Mouse (Mus musculus): ENCODE measurements around the gene Gpx3.
"Not testable (repeated sequence)": the region's sequence is repeated elsewhere in the genome, so short reads cannot be mapped to it uniquely, and the experiment has no call there.

Gpx3 gene

DNA sequence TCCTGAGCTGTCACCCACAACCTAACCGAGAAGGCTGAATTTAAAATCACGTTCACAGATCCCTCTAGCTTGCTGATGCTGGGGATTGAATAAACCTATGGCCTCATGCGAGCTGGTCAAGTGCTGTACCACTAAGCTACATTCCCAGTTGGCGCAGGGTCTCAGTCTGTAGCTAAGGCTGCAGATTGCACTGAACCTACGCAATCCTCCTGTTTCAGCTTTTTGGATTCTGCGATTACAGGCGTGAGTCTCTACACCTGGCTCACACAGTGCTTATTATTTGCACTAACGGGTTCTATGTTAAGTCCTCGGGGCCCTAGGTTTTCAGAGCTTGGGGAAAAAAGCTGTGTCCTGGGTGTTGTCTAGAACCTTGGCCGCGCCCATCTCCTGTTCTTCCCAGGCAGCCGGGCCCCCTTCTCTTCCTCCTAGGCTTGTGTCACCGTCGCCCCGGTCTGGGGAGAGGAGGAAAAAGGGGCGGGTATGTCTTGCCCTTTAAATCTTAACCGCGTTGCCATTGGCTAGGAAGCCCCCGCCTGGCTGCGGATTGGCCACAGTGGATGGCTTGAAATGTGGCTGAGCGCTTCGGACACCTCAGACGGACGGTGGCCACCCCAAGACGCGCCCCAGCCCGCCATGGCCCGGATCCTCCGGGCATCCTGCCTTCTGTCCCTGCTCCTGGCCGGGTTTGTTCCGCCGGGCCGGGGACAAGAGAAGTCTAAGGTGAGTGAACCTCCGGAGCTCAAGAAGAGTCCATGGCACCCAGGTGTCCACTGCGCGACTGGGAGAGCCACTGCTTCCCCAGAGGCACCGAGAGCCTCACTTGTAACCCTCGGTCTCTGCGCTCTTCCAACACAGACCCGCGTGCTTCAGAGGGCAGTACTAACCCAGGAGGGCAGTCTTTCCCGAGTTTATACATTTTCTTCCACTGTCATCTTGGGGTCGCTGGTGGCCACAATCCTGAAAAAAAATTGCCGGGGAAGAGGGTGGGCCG lies at the start of gene Gpx3:
Gene Gpx3 (plus strand): TSS at position 121 of the 991 bp plus-strand sequence.
- peak; percentile 80 to 86 for DNase-seq

DNA sequence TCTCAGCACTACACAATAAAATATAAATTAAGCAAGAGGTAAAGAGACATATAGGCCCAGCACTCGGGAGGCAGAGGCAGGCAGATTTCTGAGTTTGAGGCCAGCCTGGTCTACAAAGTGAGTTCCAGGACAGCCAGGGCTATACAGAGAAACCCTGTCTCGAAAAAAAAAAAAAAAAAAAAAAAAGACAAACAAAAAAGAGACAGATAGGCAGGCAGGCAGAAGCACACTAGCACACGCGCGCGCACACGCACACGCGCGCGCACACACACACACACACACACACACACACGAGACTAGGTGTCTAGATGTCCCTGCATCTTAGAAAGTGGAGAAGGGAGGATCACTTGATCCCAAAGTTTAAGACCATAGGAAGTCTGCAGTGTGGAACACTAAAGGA lies 43.4 kb upstream of the Gpx3 start:
- not testable (repeated sequence) for DNase-seq

DNA sequence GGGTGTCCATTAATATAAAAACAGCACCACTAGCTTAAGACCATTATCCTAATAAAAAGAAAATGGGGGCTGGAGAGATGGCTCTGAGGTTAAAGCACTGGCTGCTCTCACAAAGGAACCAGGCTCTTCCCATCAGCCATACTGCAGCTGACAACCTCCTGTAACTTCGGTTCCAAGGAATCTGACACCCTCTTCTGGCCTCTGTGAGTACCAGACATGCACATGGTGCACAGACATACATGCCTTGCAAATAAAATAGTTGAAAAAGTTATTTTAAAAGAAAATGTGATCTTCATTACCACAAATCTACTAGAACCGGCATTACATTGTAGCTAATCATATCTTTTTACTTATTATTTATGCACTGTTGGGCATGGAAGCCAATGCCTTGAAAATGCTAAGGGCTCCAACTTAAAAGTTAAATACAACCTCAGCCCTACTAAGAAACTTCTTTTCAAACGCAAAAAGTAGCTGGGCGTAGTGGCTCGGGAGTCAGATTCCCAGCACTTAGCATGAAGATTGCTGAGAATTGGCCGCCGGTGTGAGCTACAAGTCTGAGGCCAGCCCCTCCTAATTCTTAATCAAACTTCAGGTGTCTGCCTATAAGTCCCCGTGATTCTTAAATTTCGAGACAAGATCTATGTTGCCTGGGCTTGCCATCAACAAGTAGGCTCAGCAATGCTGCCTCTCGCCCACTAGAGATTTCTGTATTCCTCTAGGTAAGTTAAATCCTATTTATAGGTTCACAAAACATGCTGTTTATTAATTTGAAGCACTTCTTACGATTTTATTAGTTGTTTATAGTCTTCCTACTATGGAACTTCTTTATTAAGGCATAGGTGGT lies 42.7 kb upstream of the Gpx3 start:
- no peak for DNase-seq

DNA sequence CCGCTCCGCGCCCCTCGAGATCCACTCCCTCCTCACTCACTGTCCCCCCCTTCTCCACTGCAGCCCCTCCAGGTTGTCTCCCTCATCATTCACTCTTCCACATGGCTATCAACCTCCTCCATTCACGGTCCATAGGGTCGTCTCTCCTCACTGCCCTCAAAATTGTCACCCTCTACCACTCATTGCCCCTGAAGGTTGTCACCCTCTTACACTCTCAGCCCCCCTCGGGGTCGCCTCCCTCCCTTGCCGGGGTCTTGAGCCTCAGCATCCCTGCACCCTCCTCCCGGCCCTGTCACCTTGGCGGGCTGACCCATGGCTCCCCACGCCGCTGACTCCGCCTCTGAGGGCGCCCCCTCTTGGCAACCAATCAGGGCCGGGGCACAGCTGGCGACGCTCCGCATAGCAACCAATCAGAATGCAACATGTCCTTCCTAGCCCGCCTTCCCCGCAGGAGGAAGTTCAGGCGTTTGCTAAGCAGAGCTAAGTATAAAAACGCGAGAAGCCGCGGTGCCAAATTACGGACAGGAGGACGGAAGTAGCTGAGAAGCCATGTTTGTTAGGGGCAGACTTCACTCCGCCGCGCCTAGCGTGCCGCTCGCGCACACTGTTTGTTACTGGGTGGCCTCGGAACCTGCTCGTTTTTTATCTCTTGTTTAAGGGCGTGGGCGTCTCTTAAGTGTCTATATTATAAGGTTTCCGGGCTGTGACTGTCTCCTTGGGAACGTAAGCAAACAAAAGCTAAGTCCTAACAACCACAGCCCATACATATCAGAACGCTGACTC lies 41.8 kb upstream of the Gpx3 start, which contains the start of gene Lyrm7:
Gene Lyrm7 (minus strand): TSS at position 661 of the 783 bp plus-strand sequence.
- peak; percentile 98 for DNase-seq

DNA sequence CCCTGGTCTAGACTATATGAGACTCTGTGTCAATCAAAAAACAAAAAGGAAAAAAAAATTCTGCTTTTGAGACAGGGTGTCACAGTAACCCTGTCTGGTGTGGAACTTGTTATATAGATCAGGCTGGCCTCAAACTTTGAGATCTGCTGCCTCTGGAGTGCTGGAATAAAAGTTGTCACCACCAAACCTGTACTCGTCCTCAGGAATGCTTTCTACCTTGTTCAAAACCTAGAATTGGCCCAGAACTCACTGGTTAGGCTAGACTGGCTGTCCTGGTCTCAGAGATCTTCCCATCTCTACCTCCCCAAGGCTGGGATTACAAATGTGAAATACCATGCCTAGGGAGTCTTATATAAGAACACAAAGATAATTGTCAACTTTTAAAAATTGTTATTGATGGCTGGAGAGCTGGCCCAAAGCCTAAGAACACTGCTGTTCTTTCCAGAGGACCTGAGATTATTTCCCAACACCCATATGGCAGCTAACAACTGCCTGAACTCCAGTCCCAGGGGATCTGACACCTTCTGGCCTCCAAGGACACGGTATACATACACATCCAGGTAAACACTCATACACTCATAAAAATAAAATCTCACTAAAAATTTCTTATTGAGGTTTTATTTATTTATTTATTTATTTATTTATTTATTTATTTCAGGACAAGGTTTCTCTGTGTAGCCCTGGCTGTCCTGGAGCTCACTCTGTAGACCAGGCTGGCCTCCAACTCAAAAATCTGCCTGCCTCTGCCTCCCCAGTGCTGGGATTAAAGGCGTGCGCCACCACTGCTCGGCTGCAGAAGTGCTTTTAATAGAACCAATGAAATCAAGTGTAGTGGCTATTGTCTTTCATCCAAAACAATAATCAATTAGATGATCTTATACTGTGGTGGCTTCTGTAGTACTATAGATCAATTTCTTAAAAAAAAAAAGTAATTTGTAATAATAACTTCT lies 40.5 kb upstream of the Gpx3 start:
- no peak for DNase-seq

DNA sequence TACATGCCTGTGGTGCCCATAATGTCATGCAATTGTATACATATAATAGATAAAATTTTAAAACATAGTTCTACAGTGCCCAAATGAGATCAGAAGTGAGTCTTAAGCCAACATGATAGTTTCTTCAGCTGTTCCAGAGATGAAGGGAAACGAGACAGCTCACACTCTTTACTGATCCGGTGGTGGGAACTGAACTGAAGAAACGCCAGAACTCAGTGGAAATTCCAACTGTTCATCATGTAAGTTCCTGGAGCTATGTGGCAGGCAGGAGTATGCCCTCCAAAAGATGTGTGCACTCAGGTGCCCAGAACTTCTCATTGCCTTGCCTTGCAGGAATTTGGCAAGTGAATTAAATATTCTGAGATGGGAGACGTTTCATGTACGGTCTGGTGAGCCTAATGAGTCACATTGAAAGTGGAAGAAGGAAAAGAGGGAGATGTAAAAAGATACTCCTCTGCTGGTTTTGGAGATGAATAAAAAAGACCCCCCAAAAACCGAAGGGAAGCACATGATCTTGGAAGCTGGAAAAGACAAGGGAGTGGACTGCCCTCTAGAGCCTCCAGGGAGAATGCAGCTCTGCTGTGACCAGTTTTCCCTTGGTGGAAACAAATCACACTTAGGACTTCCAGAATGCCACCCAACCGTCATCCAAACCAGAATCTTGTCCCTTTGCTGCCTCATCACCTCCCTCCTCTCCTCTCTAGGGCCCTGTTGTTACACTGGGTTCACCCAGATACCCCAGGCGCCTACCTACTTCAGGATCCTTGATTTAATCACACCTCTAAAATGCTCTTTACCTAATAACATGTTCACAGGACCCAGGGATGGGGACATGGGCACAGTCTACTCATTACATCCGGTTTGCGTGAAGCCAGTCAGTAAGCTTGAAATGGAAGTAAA lies 39.4 kb upstream of the Gpx3 start:
- peak; percentile 39 to 73 for DNase-seq

DNA sequence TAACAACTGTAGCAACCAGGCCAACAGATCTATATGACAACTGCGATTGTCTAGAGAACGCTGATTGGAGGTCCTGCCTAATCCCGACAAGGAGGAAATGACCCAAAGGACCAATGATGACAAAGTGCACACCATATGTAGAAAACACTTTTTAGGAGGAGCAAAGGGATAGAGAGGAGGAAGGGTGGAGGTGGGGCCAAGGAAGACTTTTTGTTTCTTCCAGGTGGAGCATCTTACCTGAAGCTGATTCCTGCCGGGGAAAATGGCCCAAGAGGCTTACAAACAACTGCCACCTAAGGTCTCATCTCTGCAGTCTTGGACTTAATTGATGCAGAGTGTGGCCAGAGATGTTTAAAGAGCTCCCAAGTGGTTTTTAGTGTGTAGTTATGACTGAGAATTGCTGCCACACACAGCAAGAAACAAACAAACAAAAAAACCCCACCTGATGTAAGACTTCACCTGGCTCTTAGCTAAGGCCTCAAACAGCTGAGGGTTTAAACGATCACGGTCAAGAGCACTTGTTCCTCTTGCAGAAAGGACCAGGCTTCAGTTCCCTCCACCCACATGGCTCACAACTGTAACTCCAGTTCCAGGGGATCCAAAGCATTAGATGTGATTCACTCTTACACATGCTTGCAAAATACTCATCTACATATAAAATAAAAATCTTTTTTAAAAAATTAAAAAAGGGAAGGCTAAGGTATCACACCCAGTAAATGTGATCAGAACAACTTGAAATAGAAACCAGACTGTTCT lies 36.7 kb upstream of the Gpx3 start:
- DNase-seq, result no peak

DNA sequence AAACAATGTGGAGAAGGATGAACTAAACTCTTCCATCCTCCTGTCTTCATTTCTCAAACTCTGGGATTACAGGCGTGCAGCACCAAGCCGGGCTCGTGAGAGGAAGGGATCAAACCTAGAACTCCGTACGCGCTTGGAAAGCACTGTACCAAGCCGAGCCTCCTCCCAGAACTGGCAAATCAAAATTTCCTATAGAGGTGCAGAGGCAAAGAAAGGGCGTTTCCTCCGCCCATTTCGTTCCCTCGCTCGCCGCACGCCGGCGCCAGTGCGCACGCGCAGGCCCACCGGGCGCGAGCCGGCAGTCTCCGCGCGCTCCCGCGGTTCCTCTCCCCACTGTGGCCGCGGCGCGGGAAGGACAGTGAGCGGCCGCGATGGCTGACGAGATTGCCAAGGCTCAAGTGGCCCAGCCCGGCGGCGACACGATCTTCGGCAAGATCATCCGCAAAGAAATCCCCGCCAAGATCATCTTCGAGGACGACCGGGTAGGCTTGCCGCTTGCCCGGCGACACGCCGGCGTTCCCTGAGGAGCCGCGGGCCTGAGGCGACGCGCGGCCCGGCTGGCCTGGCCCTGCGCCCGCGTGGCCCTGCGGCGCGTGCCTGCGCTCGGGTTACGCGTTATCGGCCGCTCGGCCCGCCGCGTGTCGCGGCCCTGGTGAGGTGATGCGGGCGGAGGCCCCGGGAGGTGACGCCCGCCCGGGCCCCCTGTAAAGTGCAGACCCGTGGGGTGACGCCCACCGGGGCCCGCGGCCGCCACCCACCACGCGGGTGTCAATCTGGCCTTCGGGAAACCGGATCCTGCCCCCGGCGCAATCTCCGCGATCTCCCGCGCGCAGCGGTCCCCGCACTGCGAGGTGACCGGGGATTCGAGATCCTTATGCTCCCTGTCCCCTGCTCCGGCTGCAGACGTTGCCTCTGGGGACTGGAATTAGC lies 35.9 kb upstream of the Gpx3 start, which contains the start of gene Hint1:
Gene Hint1 (plus strand): TSS at position 265 of the 930 bp plus-strand sequence.
- peak; percentile 96 for DNase-seq

DNA sequence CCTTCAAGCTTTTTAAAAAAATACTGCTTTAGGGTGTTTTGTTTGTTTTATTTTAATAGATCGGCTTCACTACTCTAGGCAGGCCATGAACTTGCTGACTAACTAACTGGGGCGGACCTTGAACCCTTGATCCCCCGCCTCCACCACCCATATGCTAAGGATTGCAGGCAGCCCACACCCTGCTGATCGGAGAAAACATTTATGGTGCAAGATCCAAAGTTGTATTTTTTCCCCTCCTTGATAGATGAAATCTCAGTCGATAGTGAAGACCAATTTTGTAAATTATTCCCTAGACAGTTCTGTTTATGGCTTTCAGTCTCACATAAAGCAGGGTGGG lies 35.2 kb upstream of the Gpx3 start:
- DNase-seq, result no peak

DNA sequence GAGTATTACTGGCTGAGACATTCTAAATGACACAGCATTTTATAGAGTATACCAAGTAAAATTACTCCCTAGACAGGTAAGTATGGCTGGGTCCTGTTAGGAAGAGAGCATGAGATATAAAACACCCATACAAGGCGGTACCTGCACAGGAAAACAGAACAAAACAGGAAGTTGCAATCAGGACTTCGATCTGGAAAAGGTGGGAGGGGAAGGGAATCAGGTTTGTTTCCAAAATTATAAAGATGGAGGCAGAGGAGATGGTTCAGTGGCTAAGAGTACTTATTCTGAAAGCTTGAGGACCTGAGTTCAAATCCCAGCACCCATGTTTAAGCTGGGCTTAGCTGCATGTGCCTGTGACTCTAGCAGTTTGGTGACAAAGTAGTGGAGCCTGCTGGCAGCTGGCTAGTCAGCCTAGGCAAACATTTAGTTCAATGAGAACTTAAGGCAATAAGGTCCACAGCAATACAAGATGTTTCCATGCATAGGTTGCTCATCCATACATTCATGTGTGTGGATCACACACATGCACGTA lies 34.3 kb upstream of the Gpx3 start:
- DNase-seq, result no peak

DNA sequence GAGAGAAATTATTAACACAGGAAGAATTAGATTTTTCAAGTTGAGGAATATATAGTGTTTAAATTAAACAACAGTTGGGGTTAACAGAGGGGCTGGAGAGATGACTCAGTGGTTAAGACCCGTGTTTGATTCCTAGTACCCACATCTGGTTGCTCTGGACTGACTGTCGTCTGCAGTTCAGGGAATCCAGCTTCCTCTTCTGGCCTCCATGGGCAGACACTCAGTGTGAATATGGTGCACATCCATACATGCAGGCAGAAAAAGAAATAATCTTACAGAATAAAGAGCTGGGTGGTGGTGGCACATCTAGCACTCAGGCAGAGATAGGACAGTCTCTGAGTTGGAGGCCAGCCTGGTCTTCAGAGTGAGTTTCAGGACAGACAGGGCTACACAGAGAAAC lies 33.8 kb upstream of the Gpx3 start:
- DNase-seq, result no peak

DNA sequence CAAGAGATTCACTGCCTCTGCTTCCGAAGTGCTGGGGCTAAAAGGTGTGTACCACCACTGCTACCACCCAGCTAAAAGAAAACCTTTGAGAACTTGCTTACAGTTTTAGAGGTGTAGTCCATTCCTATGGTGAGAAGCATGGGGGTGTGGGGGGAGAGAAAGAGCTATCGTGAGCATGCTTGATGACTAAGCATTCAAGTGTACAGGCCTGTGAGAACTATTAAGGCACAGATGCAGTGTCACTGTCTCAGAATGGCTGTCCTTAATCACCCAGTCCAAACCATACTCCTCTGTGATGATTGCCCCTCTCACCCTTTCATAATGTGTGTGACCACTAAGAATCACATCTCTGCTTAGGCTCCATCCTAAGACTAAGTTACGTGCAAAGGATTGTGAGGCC lies 32.9 kb upstream of the Gpx3 start:
- no peak for DNase-seq

DNA sequence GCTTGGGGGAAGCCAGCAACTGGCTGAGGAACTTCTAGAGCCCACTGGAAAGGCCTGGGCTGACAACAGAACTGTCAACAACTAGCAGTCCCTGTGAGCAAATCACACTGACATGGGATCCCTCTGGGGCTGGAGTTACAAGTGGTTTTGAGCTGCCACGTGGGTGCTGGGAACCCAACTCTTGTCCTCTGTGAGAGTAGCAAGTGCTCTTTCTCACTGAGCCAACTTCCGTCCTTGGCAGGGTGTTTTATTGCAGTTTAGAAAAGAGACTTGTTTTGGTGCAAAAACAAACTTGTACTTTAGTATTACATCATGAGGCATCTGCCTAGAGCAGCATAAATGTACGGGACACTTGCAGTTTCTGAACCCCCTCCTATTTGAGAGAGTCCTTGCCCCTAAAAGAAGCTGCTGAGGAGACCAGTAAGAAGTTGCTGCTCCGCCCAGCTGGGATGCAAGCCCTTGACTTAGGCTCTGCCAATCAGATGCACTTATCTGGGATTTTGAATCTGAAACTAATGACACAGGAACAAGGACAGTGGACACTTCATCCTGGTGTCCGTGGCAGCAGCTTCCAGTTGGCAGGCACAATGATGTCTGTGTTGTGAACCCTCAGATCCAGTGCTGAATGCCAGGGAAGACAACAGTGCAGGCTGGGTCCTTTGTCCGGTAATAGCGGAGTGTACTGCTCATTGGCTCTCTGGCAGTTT lies 30.3 kb upstream of the Gpx3 start:
- no peak for DNase-seq

DNA sequence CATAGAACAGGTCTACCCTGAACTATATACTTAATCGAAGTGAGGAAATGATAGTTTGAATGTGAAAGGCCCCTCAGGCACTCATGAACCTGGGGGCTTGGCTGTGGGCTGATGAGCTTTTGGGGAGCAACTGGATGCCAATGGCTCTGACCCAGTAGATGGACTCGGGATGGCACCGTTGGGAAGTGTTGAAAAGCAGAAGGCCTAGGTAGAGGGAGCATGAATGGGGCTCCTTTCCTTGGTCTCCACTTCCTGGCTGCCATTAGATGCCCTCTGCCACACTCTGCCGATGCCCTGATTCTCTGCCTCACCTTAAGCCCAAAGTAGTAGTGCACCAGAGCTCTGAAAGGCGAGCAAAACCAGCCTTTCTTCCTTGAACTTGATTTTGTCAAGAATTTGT lies 26.2 kb upstream of the Gpx3 start:
- no peak for DNase-seq

DNA sequence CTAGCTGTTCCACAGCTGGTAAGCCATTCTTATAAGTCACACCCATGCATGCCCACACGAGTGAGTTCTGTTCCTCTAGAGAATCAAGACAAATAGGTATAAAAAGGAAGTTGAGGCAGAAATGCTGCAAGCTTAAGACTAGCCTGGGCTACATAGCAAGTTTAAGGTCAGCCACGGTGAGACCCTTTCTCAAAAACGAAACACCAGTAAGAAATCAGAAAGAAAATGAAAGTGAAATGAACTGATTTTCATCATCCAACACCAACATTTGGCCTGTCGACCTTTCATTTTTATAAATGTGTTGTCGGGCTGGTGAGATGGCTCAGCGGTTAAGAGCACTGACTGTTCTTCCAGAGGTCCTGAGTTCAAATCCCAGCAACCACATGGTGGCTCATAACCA lies 23.4 kb upstream of the Gpx3 start:
- no peak for DNase-seq

DNA sequence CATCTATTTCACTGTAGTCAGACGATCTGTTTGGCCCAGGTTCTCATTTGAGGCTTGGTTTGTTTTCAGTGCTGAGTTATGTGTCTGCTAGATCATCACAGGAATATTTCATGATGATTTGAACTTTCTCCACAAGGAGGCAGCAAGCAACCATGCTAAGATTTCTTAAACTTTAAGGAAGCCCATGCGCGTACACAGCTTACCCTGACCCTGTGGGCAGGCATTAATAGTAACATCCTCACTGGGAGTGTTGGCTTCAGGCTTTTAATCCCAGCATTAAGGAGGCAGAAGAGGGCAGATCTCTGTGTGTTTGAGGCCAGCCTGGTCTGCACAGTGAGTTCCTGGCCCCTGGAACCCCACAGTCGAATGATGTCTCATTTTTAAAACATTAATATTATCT lies 22.8 kb upstream of the Gpx3 start:
- peak; percentile 40 to 70 for DNase-seq

DNA sequence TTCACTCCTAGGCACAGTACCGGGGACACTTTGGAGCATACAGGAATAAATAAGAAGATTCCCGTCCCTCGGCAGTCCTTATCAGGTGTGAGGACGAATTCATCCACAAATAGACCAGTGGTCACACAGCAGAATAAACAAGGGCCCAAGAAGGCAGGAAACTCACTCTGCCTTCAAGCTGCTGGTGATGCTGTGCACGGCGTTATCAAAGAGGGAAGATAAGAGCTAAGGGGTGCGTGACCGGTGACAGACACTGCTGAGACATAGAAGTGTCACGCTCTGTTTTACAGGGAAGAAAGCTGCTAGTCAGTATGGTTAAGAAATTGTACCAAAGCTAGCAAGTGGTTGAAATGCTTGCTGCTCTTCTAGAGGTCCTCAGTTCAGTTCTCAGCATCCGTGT lies 22.3 kb upstream of the Gpx3 start:
- no peak for DNase-seq

DNA sequence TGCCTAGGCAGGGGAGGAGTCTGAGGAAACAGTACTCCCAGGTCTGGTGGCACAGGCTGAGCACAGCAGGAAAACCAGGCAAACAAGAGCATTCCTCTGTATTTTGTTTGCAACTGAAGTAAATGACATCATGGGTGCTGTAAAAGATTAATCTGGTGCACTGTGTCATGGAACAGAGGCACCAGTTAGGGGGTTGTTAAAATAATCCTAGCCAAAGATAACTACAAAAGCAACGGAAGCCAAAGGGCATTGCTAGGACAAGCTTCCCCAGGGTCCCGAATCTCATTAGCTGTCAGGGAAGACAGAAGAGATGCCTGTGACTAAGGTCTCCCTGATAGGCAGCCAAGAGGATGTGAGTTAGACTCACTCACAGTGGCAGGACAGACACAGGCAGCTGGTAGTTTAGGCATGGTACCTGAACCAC lies 21.2 kb upstream of the Gpx3 start:
- DNase-seq, result no peak

Measured in lung, postnatal 4 days (tissue).